Mouse (Mus musculus) lung, postnatal 0 days (tissue): Measurements from ENCODE around the gene Itm2c.

Experiments used
- CTCF ChIP-seq: IDR thresholded peaks from 2 replicates; pipeline ENCODE4 v1.5.1; 2016; ENCODE audit warnings: antibody characterized with exemption, mild to moderate bottlenecking
- EP300 ChIP-seq: IDR thresholded peaks from 2 replicates; pipeline ENCODE4 v1.6.1; 2016; ENCODE audit warnings: antibody characterized with exemption, mild to moderate bottlenecking, control low read depth

GRCm38 (mm10) chr1:85933631-85934465 is 39.8 kb downstream of the Itm2c start:
- TF ChIP-seq CTCF (no peak), EP300 (no peak)
